Mouse (Mus musculus) cerebellum, adult 2 months (tissue): ENCODE results near the gene B3galnt1. TPM values are rescaled to one million over a fixed set of nuclear protein-coding genes. Genes with fewer than 3 reads are reported as not detected.

Experiments used
- DNase-seq, 2 experiments: peaks; one replicate each; pipeline ENCODE4 v3.0.0; 2021
- H3K27ac ChIP-seq: fragments of 200-500 bp; 2 replicates; pipeline ENCODE4 v1.5.1; 2012; ENCODE audit warnings: low read length, control low read depth, inconsistent platforms; ENCODE audit not compliant: insufficient read depth
- H3K27me3 ChIP-seq: fragments of 200-500 bp; 2 replicates; pipeline ENCODE4 v1.6.1; 2012; ENCODE audit warnings: inconsistent platforms, mild to moderate bottlenecking, low read length, moderate library complexity; ENCODE audit not compliant: control insufficient read depth, insufficient read depth
- H3K4me1 ChIP-seq: fragments of 200-500 bp; 2 replicates; pipeline ENCODE4 v1.6.1; 2011; ENCODE audit warnings: low read length; ENCODE audit not compliant: control insufficient read depth, insufficient read depth
- H3K4me3 ChIP-seq: fragments of 200-500 bp; replicated peaks from 2 replicates; pipeline ENCODE3; 2011; ENCODE audit warnings: mild to moderate bottlenecking, low read depth, low read length, control low read depth; ENCODE audit not compliant: insufficient read depth
- CTCF ChIP-seq: fragments of 200-500 bp; IDR thresholded peaks from 2 replicates; pipeline ENCODE4 v1.5.1; 2011; ENCODE audit warnings: low read depth, mild to moderate bottlenecking, control low read depth, low read length, moderate library complexity, borderline replicate concordance; ENCODE audit not compliant: insufficient read depth
- POLR2A ChIP-seq: fragments of 200-500 bp; IDR thresholded peaks from 2 replicates; pipeline ENCODE4 v1.6.1; 2011; ENCODE audit warnings: low read length, control low read depth, borderline replicate concordance; ENCODE audit not compliant: insufficient read depth
- WGBS: fragments of 180-500 bp; shearing (Covaris S2); methylation state at CpG from one replicate; pipeline ENCODE4 v1.1.7; 2018; 5-methylcytosine and 5-hydroxymethylcytosine counted together
- polyA plus RNA-seq: library from polyadenylated mRNA; depleted of rRNA; stranded (reverse); fragments of >200 nt; gene quantifications from 2 replicates; pipeline ENCODE4 v1.2.3, GENCODE M21; 2012; rRNA removed

B3galnt1 gene
- polyA plus RNA-seq, 1 experiment = 34.3 TPM

GRCm38 (mm10) chr3:69525072-69525529 is 73.7 kb downstream of the B3galnt1 start:
- TF ChIP-seq POLR2A (no peak), CTCF (no peak)
- 85% methylated on average over 8 of the region's 8 CpGs for WGBS
- no peak for DNase-seq
- Histone ChIP-seq H3K27ac (no peak overlapping the region), H3K27me3 (no peaks in the 10 kb centered on the region; the same call in 1 of the 2 replicates), H3K4me3 (no peak overlapping the region), H3K4me1 (peaks cover 2% of the 10 kb centered on the region)

- TF ChIP-seq CTCF (no peak), POLR2A (no peak)
- Histone ChIP-seq H3K4me1 (peaks cover 8% of the 10 kb centered on the region), H3K4me3 (no peak overlapping the region), H3K27me3 (no peaks in the 10 kb centered on the region; the same call in 1 of the 2 replicates), H3K27ac (no peak overlapping the region)
- WGBS = 84% methylated on average over 8 of the region's 8 CpGs
- DNase-seq = no peak
Measured at GRCm38 (mm10) chr3:69524356-69525071, 74.2 kb downstream of the B3galnt1 start.

Other genes starting within 250 kb of the B3galnt1 start
- gene Nmd3, start 123.0 kb upstream of the B3galnt1 start, polyA plus RNA-seq = 27.3 and 31.5 TPM in 2 replicates